Mouse (Mus musculus): Measurements from ENCODE around the gene Olfr109. TPM values are rescaled to one million over a fixed set of nuclear protein-coding genes. Genes with fewer than 3 reads are reported as not detected.

Gene Olfr109
- total RNA-seq (2014; fragmentation: Nextera tagmentation) (not detected in 2 replicates), total RNA-seq (2017) (0.05 and 0.06 TPM in 2 replicates), polyA plus RNA-seq (2012) (not detected in 2 replicates)

DNA sequence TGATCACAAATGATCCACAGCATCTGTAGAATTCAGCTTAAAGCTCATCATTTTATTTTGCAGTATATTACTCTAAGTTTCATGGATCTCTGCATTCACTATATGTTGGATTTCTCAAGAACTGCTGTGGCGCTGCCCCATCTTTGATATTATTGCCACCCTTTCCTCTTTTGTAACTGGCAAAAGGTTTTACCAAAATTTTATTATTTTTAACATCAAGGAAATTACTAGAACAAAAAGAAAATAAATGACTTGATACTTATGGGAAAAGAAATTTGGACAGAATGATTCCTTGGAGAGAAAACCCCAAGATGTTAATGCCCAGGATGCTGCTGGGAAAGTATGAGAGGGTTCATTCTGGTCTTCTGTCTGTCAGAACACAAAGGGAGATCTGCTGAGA, at the start of gene Olfr109:
Olfr109 (plus strand) TSS at position 301 of the 400 bp plus-strand sequence.
- no peak for ATAC-seq (ENCODE audit: extremely low read depth, insufficient number of reproducible peaks, low FRiP score, poor library complexity, severe bottlenecking)
- Histone ChIP-seq H3K4me1 (ENCODE audit: insufficient read depth, low read depth, low read length) (no peaks in the 10 kb centered on the region), H3K4me3 (ENCODE audit: low read depth, low read length) (no peak within 1 kb of the TSS), H3K36me3 (replicated peaks) (no peaks in the 10 kb centered on the region), H3K9me3 (replicated peaks) (no peaks in the 10 kb centered on the region), H3K27me3 (ENCODE audit: insufficient read depth, low read length) (no peaks in the 10 kb centered on the region)
- no peak for TF ChIP-seq CTCF (IDR thresholded peaks at IDR 0.05; ENCODE audit: low read depth, low read length)
- TF ChIP-seq GATA1 (IDR thresholded peaks at IDR 0.05; ENCODE audit: borderline replicate concordance, low read length), result no peak
- no peak for TF ChIP-seq GATA2 (IDR thresholded peaks at IDR 0.05; ENCODE audit: borderline replicate concordance, low read depth, low read length)
- no peak for TF ChIP-seq TAL1 (conservative IDR thresholded peaks at IDR 0.05; ENCODE audit: low read depth, low read length)
- TF ChIP-seq POLR2AphosphoS5 (IDR thresholded peaks at IDR 0.05; ENCODE audit: insufficient replicate concordance, low read depth, low read length), result no peak
- DNase-seq (ENCODE audit: low spot score), result no peak

- H3K4me3 ChIP-seq (ENCODE audit: low read depth, low read length), result no peak overlapping the region
- no peaks in the 10 kb centered on the region for H3K4me1 ChIP-seq (ENCODE audit: insufficient read depth, low read depth, low read length)
- peaks cover 19% of the 10 kb centered on the region for H3K9me3 ChIP-seq (replicated peaks)
- DNase-seq (ENCODE audit: low spot score) (no peak), ATAC-seq (ENCODE audit: extremely low read depth, insufficient number of reproducible peaks, low FRiP score, poor library complexity, severe bottlenecking) (no peak)
- no peaks in the 10 kb centered on the region for H3K36me3 ChIP-seq (replicated peaks)
- TF ChIP-seq GATA1 (IDR thresholded peaks at IDR 0.05; ENCODE audit: borderline replicate concordance, low read length), result no peak
- no peak for TF ChIP-seq TAL1 (conservative IDR thresholded peaks at IDR 0.05; ENCODE audit: low read depth, low read length)
- no peak for TF ChIP-seq CTCF (IDR thresholded peaks at IDR 0.05; ENCODE audit: low read depth, low read length)
- no peak for TF ChIP-seq GATA2 (IDR thresholded peaks at IDR 0.05; ENCODE audit: borderline replicate concordance, low read depth, low read length)
- no peak for TF ChIP-seq POLR2AphosphoS5 (IDR thresholded peaks at IDR 0.05; ENCODE audit: insufficient replicate concordance, low read depth, low read length)
- no peaks in the 10 kb centered on the region for H3K27me3 ChIP-seq (ENCODE audit: insufficient read depth, low read length)
These were observed 45.3 kb upstream of the Olfr109 start for GRCm38 (mm10) chr17:37413380-37413779.

DNA sequence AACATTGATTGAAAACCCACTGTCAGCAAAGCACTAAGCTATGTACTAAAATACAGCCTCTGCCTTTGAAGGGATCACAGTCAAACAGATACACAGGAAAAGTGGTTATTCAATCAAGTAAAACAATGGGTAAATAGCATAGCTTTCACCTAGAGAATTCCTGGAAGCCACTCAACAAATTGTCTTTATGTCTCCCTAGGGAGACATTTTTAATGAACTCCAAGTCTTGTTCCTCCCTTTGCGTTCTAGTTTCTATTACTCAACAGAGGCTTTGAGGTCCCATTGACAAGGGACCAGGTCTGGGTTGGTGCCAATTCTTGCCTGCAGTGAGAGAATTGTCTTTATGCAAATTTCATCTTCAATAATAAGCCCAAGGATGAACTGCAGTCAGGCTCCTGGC, 13.5 kb upstream of the Olfr109 start, which contains the start of gene Olfr108:
Olfr108 (plus strand) TSS at position 301 of the 400 bp plus-strand sequence.
- no peaks in the 10 kb centered on the region for H3K36me3 ChIP-seq (replicated peaks)
- no peak for ATAC-seq (ENCODE audit: extremely low read depth, insufficient number of reproducible peaks, low FRiP score, poor library complexity, severe bottlenecking)
- DNase-seq (ENCODE audit: low spot score), result no peak
- no peaks in the 10 kb centered on the region for H3K27me3 ChIP-seq (ENCODE audit: insufficient read depth, low read length)
- TF ChIP-seq GATA2 (IDR thresholded peaks at IDR 0.05; ENCODE audit: borderline replicate concordance, low read depth, low read length) (no peak), GATA1 (IDR thresholded peaks at IDR 0.05; ENCODE audit: borderline replicate concordance, low read length) (no peak), TAL1 (conservative IDR thresholded peaks at IDR 0.05; ENCODE audit: low read depth, low read length) (no peak), CTCF (IDR thresholded peaks at IDR 0.05; ENCODE audit: low read depth, low read length) (no peak), POLR2AphosphoS5 (IDR thresholded peaks at IDR 0.05; ENCODE audit: insufficient replicate concordance, low read depth, low read length) (no peak)
- no peaks in the 10 kb centered on the region for H3K9me3 ChIP-seq (replicated peaks)
- no peaks in the 10 kb centered on the region for H3K4me1 ChIP-seq (ENCODE audit: insufficient read depth, low read depth, low read length)
- no peak within 1 kb of the TSS for H3K4me3 ChIP-seq (ENCODE audit: low read depth, low read length)

- no peaks in the 10 kb centered on the region for H3K4me1 ChIP-seq (ENCODE audit: insufficient read depth, low read depth, low read length)
- H3K36me3 ChIP-seq (replicated peaks), result no peaks in the 10 kb centered on the region
- no peaks in the 10 kb centered on the region for H3K27me3 ChIP-seq (ENCODE audit: insufficient read depth, low read length)
- H3K4me3 ChIP-seq (ENCODE audit: low read depth, low read length), result no peak within 1 kb of the TSS
- DNase-seq (ENCODE audit: low spot score) (no peak), ATAC-seq (ENCODE audit: extremely low read depth, insufficient number of reproducible peaks, low FRiP score, poor library complexity, severe bottlenecking) (no peak)
- no peak for TF ChIP-seq CTCF (IDR thresholded peaks at IDR 0.05; ENCODE audit: low read depth, low read length)
- TF ChIP-seq POLR2AphosphoS5 (IDR thresholded peaks at IDR 0.05; ENCODE audit: insufficient replicate concordance, low read depth, low read length), result no peak
- TF ChIP-seq TAL1 (conservative IDR thresholded peaks at IDR 0.05; ENCODE audit: low read depth, low read length), result no peak
- no peak for TF ChIP-seq GATA1 (IDR thresholded peaks at IDR 0.05; ENCODE audit: borderline replicate concordance, low read length)
- no peak for TF ChIP-seq GATA2 (IDR thresholded peaks at IDR 0.05; ENCODE audit: borderline replicate concordance, low read depth, low read length)
- peaks cover 18% of the 10 kb centered on the region for H3K9me3 ChIP-seq (replicated peaks)
These were observed 24.7 kb downstream of the Olfr109 start, which contains the start of gene H2-M2 for GRCm38 (mm10) chr17:37483452-37483851. Gene H2-M2 (minus strand): TSS chr17:37483552.

GRCm38 (mm10) chr17:37491930-37492518, 33.3 kb downstream of the Olfr109 start, which contains the start of gene Olfr110:
Gene Olfr110 (plus strand): TSS chr17:37492468.
- H3K4me1 ChIP-seq (ENCODE audit: insufficient read depth, low read depth, low read length), result no peaks in the 10 kb centered on the region
- TF ChIP-seq GATA2 (IDR thresholded peaks at IDR 0.05; ENCODE audit: borderline replicate concordance, low read depth, low read length) (no peak), TAL1 (conservative IDR thresholded peaks at IDR 0.05; ENCODE audit: low read depth, low read length) (no peak), GATA1 (IDR thresholded peaks at IDR 0.05; ENCODE audit: borderline replicate concordance, low read length) (no peak), CTCF (IDR thresholded peaks at IDR 0.05; ENCODE audit: low read depth, low read length) (no peak), POLR2AphosphoS5 (IDR thresholded peaks at IDR 0.05; ENCODE audit: insufficient replicate concordance, low read depth, low read length) (no peak)
- no peaks in the 10 kb centered on the region for H3K27me3 ChIP-seq (ENCODE audit: insufficient read depth, low read length)
- ATAC-seq (ENCODE audit: extremely low read depth, insufficient number of reproducible peaks, low FRiP score, poor library complexity, severe bottlenecking) (no peak), DNase-seq (ENCODE audit: low spot score) (no peak)
- H3K36me3 ChIP-seq (replicated peaks), result no peaks in the 10 kb centered on the region
- no peak within 1 kb of the TSS for H3K4me3 ChIP-seq (ENCODE audit: low read depth, low read length)
- H3K9me3 ChIP-seq (replicated peaks), result no peaks in the 10 kb centered on the region; the same call in 1 of the 2 replicates

- no peaks in the 10 kb centered on the region for H3K36me3 ChIP-seq (replicated peaks)
- no peaks in the 10 kb centered on the region for H3K27me3 ChIP-seq (ENCODE audit: insufficient read depth, low read length)
- no peaks in the 10 kb centered on the region for H3K9me3 ChIP-seq (replicated peaks)
- no peak for DNase-seq (ENCODE audit: low spot score)
- H3K4me1 ChIP-seq (ENCODE audit: insufficient read depth, low read depth, low read length), result no peaks in the 10 kb centered on the region
- H3K4me3 ChIP-seq (ENCODE audit: low read depth, low read length), result no peak within 1 kb of the TSS
- no peak for ATAC-seq (ENCODE audit: extremely low read depth, insufficient number of reproducible peaks, low FRiP score, poor library complexity, severe bottlenecking)
- TF ChIP-seq GATA2 (IDR thresholded peaks at IDR 0.05; ENCODE audit: borderline replicate concordance, low read depth, low read length) (no peak), POLR2AphosphoS5 (IDR thresholded peaks at IDR 0.05; ENCODE audit: insufficient replicate concordance, low read depth, low read length) (no peak), GATA1 (IDR thresholded peaks at IDR 0.05; ENCODE audit: borderline replicate concordance, low read length) (no peak), CTCF (IDR thresholded peaks at IDR 0.05; ENCODE audit: low read depth, low read length) (no peak), TAL1 (conservative IDR thresholded peaks at IDR 0.05; ENCODE audit: low read depth, low read length) (no peak)
These were observed 49.0 kb downstream of the Olfr109 start, which contains the start of gene Olfr111 for GRCm38 (mm10) chr17:37507730-37508129. Gene Olfr111 (plus strand): TSS chr17:37508030.

Other genes with a start within 250 kb of the Olfr109 start
Only the 20 nearest of the 25 such genes appear.
- gene Olfr98, start 195.2 kb upstream of the Olfr109 start, total RNA-seq (2014; fragmentation: Nextera tagmentation), result not detected in 2 replicates
- not detected in 2 replicates for gene Olfr98, start 195.2 kb upstream of the Olfr109 start, total RNA-seq (2017)
- not detected in 2 replicates for gene Olfr98, start 195.2 kb upstream of the Olfr109 start, polyA plus RNA-seq (2012)
- not detected in 2 replicates for gene H2-M3, start 188.7 kb upstream of the Olfr109 start, total RNA-seq (2014; fragmentation: Nextera tagmentation)
- gene H2-M3, start 188.7 kb upstream of the Olfr109 start, total RNA-seq (2017), result not detected in 2 replicates
- not detected in 2 replicates for gene H2-M3, start 188.7 kb upstream of the Olfr109 start, polyA plus RNA-seq (2012)
- gene Olfr99, start 175.5 kb upstream of the Olfr109 start, total RNA-seq (2014; fragmentation: Nextera tagmentation), result not detected in 2 replicates
- not detected in 2 replicates for gene Olfr99, start 175.5 kb upstream of the Olfr109 start, total RNA-seq (2017)
- not detected in 2 replicates for gene Olfr99, start 175.5 kb upstream of the Olfr109 start, polyA plus RNA-seq (2012)
- not detected in 2 replicates for gene Olfr101, start 154.6 kb upstream of the Olfr109 start, total RNA-seq (2014; fragmentation: Nextera tagmentation)
- gene Olfr101, start 154.6 kb upstream of the Olfr109 start, total RNA-seq (2017), result 0.05 and 0.12 TPM in 2 replicates
- gene Olfr101, start 154.6 kb upstream of the Olfr109 start, polyA plus RNA-seq (2012), result not detected in 2 replicates
- not detected in 2 replicates for gene Olfr102, start 141.9 kb upstream of the Olfr109 start, total RNA-seq (2014; fragmentation: Nextera tagmentation)
- gene Olfr102, start 141.9 kb upstream of the Olfr109 start, total RNA-seq (2017), result 0.12 TPM in 1 of 2 replicates, not detected in the other
- not detected in 2 replicates for gene Olfr102, start 141.9 kb upstream of the Olfr109 start, polyA plus RNA-seq (2012)
- not detected in 2 replicates for gene Olfr103, start 119.2 kb upstream of the Olfr109 start, total RNA-seq (2014; fragmentation: Nextera tagmentation)
- gene Olfr103, start 119.2 kb upstream of the Olfr109 start, total RNA-seq (2017), result 0.05 TPM in 1 of 2 replicates, not detected in the other
- gene Olfr103, start 119.2 kb upstream of the Olfr109 start, polyA plus RNA-seq (2012), result not detected in 2 replicates
- gene Olfr104-ps, start 99.3 kb upstream of the Olfr109 start, total RNA-seq (2014; fragmentation: Nextera tagmentation), result not detected in 2 replicates
- 0.06 and 0.16 TPM in 2 replicates for gene Olfr104-ps, start 99.3 kb upstream of the Olfr109 start, total RNA-seq (2017)
- not detected in 2 replicates for gene Olfr104-ps, start 99.3 kb upstream of the Olfr109 start, polyA plus RNA-seq (2012)
- gene Olfr105-ps, start 79.9 kb upstream of the Olfr109 start, total RNA-seq (2014; fragmentation: Nextera tagmentation), result not detected in 2 replicates
- gene Olfr105-ps, start 79.9 kb upstream of the Olfr109 start, total RNA-seq (2017), result 0.06 and 0.11 TPM in 2 replicates
- not detected in 2 replicates for gene Olfr105-ps, start 79.9 kb upstream of the Olfr109 start, polyA plus RNA-seq (2012)
- gene Olfr106-ps, start 68.5 kb upstream of the Olfr109 start, total RNA-seq (2014; fragmentation: Nextera tagmentation), result not detected in 2 replicates
- gene Olfr106-ps, start 68.5 kb upstream of the Olfr109 start, total RNA-seq (2017), result not detected in 2 replicates
- gene Olfr106-ps, start 68.5 kb upstream of the Olfr109 start, polyA plus RNA-seq (2012), result not detected in 2 replicates
- not detected in 2 replicates for gene Olfr107, start 59.7 kb upstream of the Olfr109 start, total RNA-seq (2014; fragmentation: Nextera tagmentation)
- 0.06 and 0.16 TPM in 2 replicates for gene Olfr107, start 59.7 kb upstream of the Olfr109 start, total RNA-seq (2017)
- not detected in 2 replicates for gene Olfr107, start 59.7 kb upstream of the Olfr109 start, polyA plus RNA-seq (2012)
- not detected in 2 replicates for gene Olfr108, start 13.4 kb upstream of the Olfr109 start, total RNA-seq (2014; fragmentation: Nextera tagmentation)
- gene Olfr108, start 13.4 kb upstream of the Olfr109 start, total RNA-seq (2017), result 0.11 TPM in 1 of 2 replicates, not detected in the other
- not detected in 2 replicates for gene Olfr108, start 13.4 kb upstream of the Olfr109 start, polyA plus RNA-seq (2012)
- gene H2-M2, start 24.6 kb downstream of the Olfr109 start, total RNA-seq (2014; fragmentation: Nextera tagmentation), result not detected in 2 replicates
- not detected in 2 replicates for gene H2-M2, start 24.6 kb downstream of the Olfr109 start, total RNA-seq (2017)
- not detected in 2 replicates for gene H2-M2, start 24.6 kb downstream of the Olfr109 start, polyA plus RNA-seq (2012)
- not detected in 2 replicates for gene Olfr110, start 33.6 kb downstream of the Olfr109 start, total RNA-seq (2014; fragmentation: Nextera tagmentation)
- not detected in 2 replicates for gene Olfr110, start 33.6 kb downstream of the Olfr109 start, total RNA-seq (2017)
- gene Olfr110, start 33.6 kb downstream of the Olfr109 start, polyA plus RNA-seq (2012), result not detected in 2 replicates
- gene Olfr111, start 49.1 kb downstream of the Olfr109 start, total RNA-seq (2014; fragmentation: Nextera tagmentation), result not detected in 2 replicates
- 0.12 TPM in 1 of 2 replicates, not detected in the other for gene Olfr111, start 49.1 kb downstream of the Olfr109 start, total RNA-seq (2017)
- gene Olfr111, start 49.1 kb downstream of the Olfr109 start, polyA plus RNA-seq (2012), result not detected in 2 replicates
- gene Olfr112, start 110.5 kb downstream of the Olfr109 start, total RNA-seq (2014; fragmentation: Nextera tagmentation), result not detected in 2 replicates
- 0.05 and 0.12 TPM in 2 replicates for gene Olfr112, start 110.5 kb downstream of the Olfr109 start, total RNA-seq (2017)
- gene Olfr112, start 110.5 kb downstream of the Olfr109 start, polyA plus RNA-seq (2012), result not detected in 2 replicates
- not detected in 2 replicates for gene Olfr113, start 118.7 kb downstream of the Olfr109 start, total RNA-seq (2014; fragmentation: Nextera tagmentation)
- 0.22 TPM in 1 of 2 replicates, not detected in the other for gene Olfr113, start 118.7 kb downstream of the Olfr109 start, total RNA-seq (2017)
- not detected in 2 replicates for gene Olfr113, start 118.7 kb downstream of the Olfr109 start, polyA plus RNA-seq (2012)
- not detected in 2 replicates for gene Olfr114, start 133.8 kb downstream of the Olfr109 start, total RNA-seq (2014; fragmentation: Nextera tagmentation)
- gene Olfr114, start 133.8 kb downstream of the Olfr109 start, total RNA-seq (2017), result not detected in 2 replicates
- gene Olfr114, start 133.8 kb downstream of the Olfr109 start, polyA plus RNA-seq (2012), result not detected in 2 replicates
- not detected in 2 replicates for gene Olfr115, start 168.2 kb downstream of the Olfr109 start, total RNA-seq (2014; fragmentation: Nextera tagmentation)
- 0.44 TPM in 1 of 2 replicates, not detected in the other for gene Olfr115, start 168.2 kb downstream of the Olfr109 start, total RNA-seq (2017)
- gene Olfr115, start 168.2 kb downstream of the Olfr109 start, polyA plus RNA-seq (2012), result not detected in 2 replicates
- not detected in 2 replicates for gene Olfr116, start 168.3 kb downstream of the Olfr109 start, total RNA-seq (2014; fragmentation: Nextera tagmentation)
- 0.05 TPM in 1 of 2 replicates, not detected in the other for gene Olfr116, start 168.3 kb downstream of the Olfr109 start, total RNA-seq (2017)
- not detected in 2 replicates for gene Olfr116, start 168.3 kb downstream of the Olfr109 start, polyA plus RNA-seq (2012)
- gene Olfr117, start 204.9 kb downstream of the Olfr109 start, total RNA-seq (2014; fragmentation: Nextera tagmentation), result not detected in 2 replicates
- 0.05 TPM in 1 of 2 replicates, not detected in the other for gene Olfr117, start 204.9 kb downstream of the Olfr109 start, total RNA-seq (2017)
- not detected in 2 replicates for gene Olfr117, start 204.9 kb downstream of the Olfr109 start, polyA plus RNA-seq (2012)